Mouse (Mus musculus): ENCODE results near the gene Smpd3.
"Not testable (repeated sequence)": the region's sequence is repeated elsewhere in the genome, so short reads cannot be mapped to it uniquely, and the experiment has no call there.

Gene Smpd3

GRCm38 (mm10) chr8:106321434-106321833, 16.4 kb downstream of the Smpd3 start:
- DNase-seq (ENCODE audit: low read depth), result no peak

GRCm38 (mm10) chr8:106320002-106320401, 17.8 kb downstream of the Smpd3 start:
- no peak for DNase-seq (ENCODE audit: low read depth)

- no peak for DNase-seq (ENCODE audit: low read depth)
Observed at GRCm38 (mm10) chr8:106317091-106317490, 20.7 kb downstream of the Smpd3 start.

- no peak for DNase-seq (ENCODE audit: low read depth)
Observed at GRCm38 (mm10) chr8:106316506-106316905, 21.3 kb downstream of the Smpd3 start.

- no peak for DNase-seq (ENCODE audit: low read depth)
Observed at GRCm38 (mm10) chr8:106315402-106316187, 22.2 kb downstream of the Smpd3 start.

GRCm38 (mm10) chr8:106313799-106314198, 24.0 kb downstream of the Smpd3 start:
- DNase-seq (ENCODE audit: low read depth), result no peak

- no peak for DNase-seq (ENCODE audit: low read depth)
Observed at GRCm38 (mm10) chr8:106313120-106313737, 24.6 kb downstream of the Smpd3 start.

- DNase-seq (ENCODE audit: low read depth), result no peak
Observed at GRCm38 (mm10) chr8:106311967-106312366, 25.8 kb downstream of the Smpd3 start.

GRCm38 (mm10) chr8:106310026-106310652, 27.6 kb downstream of the Smpd3 start:
- DNase-seq (ENCODE audit: low read depth), result no peak

- DNase-seq (ENCODE audit: low read depth), result not testable (repeated sequence)
Observed at GRCm38 (mm10) chr8:106308082-106308786, 29.6 kb downstream of the Smpd3 start.

GRCm38 (mm10) chr8:106307586-106307985, 30.2 kb downstream of the Smpd3 start:
- DNase-seq (ENCODE audit: low read depth), result no peak

GRCm38 (mm10) chr8:106306711-106307248, 31.0 kb downstream of the Smpd3 start:
- DNase-seq (ENCODE audit: low read depth), result not testable (repeated sequence)

GRCm38 (mm10) chr8:106306076-106306475, 31.7 kb downstream of the Smpd3 start:
- DNase-seq (ENCODE audit: low read depth), result no peak

- no peak for DNase-seq (ENCODE audit: low read depth)
Observed at GRCm38 (mm10) chr8:106305301-106305700, 32.5 kb downstream of the Smpd3 start.

GRCm38 (mm10) chr8:106304321-106304720, 33.5 kb downstream of the Smpd3 start:
- no peak for DNase-seq (ENCODE audit: low read depth)

- DNase-seq (ENCODE audit: low read depth), result no peak
Observed at GRCm38 (mm10) chr8:106300739-106301715, 36.8 kb downstream of the Smpd3 start.

GRCm38 (mm10) chr8:106299686-106300085, 38.1 kb downstream of the Smpd3 start:
- DNase-seq (ENCODE audit: low read depth), result no peak

GRCm38 (mm10) chr8:106298846-106299245, 38.9 kb downstream of the Smpd3 start:
- DNase-seq (ENCODE audit: low read depth), result no peak

- DNase-seq (ENCODE audit: low read depth), result no peak
Observed at GRCm38 (mm10) chr8:106298261-106298660, 39.5 kb downstream of the Smpd3 start.

- no peak for DNase-seq (ENCODE audit: low read depth)
Observed at GRCm38 (mm10) chr8:106292484-106293396, 45.0 kb downstream of the Smpd3 start.

Data from c-Kit-positive CD71-negative TER-119-negative erythroid progenitor cells, embryonic 14.5 days (primary cell).